Mouse (Mus musculus): Measurements from ENCODE around the gene Btbd9.
"Not testable (repeated sequence)": the region's sequence is repeated elsewhere in the genome, so short reads cannot be mapped to it uniquely, and the experiment has no call there.

Gene Btbd9

GRCm38 (mm10) chr17:30559536-30559935, 16.8 kb downstream of the Btbd9 start:
- peak; percentile 59 for DNase-seq (ENCODE audit: low read depth, low spot score)

GRCm38 (mm10) chr17:30558623-30559022, 17.7 kb downstream of the Btbd9 start:
- DNase-seq (ENCODE audit: low read depth, low spot score): no peak

- no peak for DNase-seq (ENCODE audit: low read depth, low spot score)
Observed at GRCm38 (mm10) chr17:30556512-30556911, 19.8 kb downstream of the Btbd9 start.

- DNase-seq (ENCODE audit: low read depth, low spot score): no peak
Observed at GRCm38 (mm10) chr17:30553027-30553937, 23.0 kb downstream of the Btbd9 start.

GRCm38 (mm10) chr17:30550774-30551107, 25.5 kb downstream of the Btbd9 start:
- DNase-seq (ENCODE audit: low read depth, low spot score): no peak

GRCm38 (mm10) chr17:30549899-30550773, 26.2 kb downstream of the Btbd9 start:
- no peak for DNase-seq (ENCODE audit: low read depth, low spot score)

GRCm38 (mm10) chr17:30539098-30539497, 37.2 kb downstream of the Btbd9 start:
- no peak for DNase-seq (ENCODE audit: low read depth, low spot score)

GRCm38 (mm10) chr17:30536651-30537050, 39.6 kb downstream of the Btbd9 start:
- DNase-seq (ENCODE audit: low read depth, low spot score): no peak

GRCm38 (mm10) chr17:30533098-30533497, 43.2 kb downstream of the Btbd9 start:
- no peak for DNase-seq (ENCODE audit: low read depth, low spot score)

GRCm38 (mm10) chr17:30530542-30530940, 45.7 kb downstream of the Btbd9 start:
- no peak for DNase-seq (ENCODE audit: low read depth, low spot score)

GRCm38 (mm10) chr17:30529632-30530541, 46.4 kb downstream of the Btbd9 start:
- no peak for DNase-seq (ENCODE audit: low read depth, low spot score)

GRCm38 (mm10) chr17:30525405-30526295, 50.6 kb downstream of the Btbd9 start:
- no peak for DNase-seq (ENCODE audit: low read depth, low spot score)

GRCm38 (mm10) chr17:30524451-30524850, 51.8 kb downstream of the Btbd9 start:
- DNase-seq (ENCODE audit: low read depth, low spot score): no peak

- no peak for DNase-seq (ENCODE audit: low read depth, low spot score)
Observed at GRCm38 (mm10) chr17:30523783-30524182, 52.5 kb downstream of the Btbd9 start.

GRCm38 (mm10) chr17:30522406-30523078, 53.7 kb downstream of the Btbd9 start:
- DNase-seq (ENCODE audit: low read depth, low spot score): no peak

- not testable (repeated sequence) for DNase-seq (ENCODE audit: low read depth, low spot score)
Observed at GRCm38 (mm10) chr17:30519172-30519512, 57.1 kb downstream of the Btbd9 start.

- no peak for DNase-seq (ENCODE audit: low read depth, low spot score)
Observed at GRCm38 (mm10) chr17:30518431-30519171, 57.7 kb downstream of the Btbd9 start.

- DNase-seq (ENCODE audit: low read depth, low spot score): no peak
Observed at GRCm38 (mm10) chr17:30516580-30517340, 59.5 kb downstream of the Btbd9 start.

- no peak for DNase-seq (ENCODE audit: low read depth, low spot score)
Observed at GRCm38 (mm10) chr17:30515401-30515800, 60.9 kb downstream of the Btbd9 start.
